Mouse (Mus musculus): Measurements from ENCODE around the gene Rps8.

DNA sequence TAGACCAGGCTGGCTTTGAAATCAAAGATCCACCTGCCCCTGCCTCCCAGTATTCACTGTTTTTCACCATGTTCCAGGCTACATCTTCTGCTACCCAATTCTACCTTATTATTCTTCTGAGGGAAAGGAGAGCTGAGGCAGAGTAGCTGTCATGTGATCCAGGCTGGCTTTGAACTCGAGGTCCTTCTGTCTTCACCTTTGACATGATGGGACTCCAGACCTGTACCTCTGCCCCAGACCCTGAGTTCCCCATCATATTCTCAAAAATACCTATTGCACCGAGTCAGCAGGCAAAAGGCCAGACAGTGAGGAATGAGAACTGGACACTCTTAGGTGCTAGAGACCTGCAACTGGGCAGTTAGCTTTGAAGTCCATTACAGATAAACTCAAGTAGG lies 21.4 kb downstream of the Rps8 start:
- TF ChIP-seq GATA1 (IDR thresholded peaks at IDR 0.05; ENCODE audit: low read length) (no peak), TAL1 (IDR thresholded peaks at IDR 0.05; ENCODE audit: low read length) (no peak)

Measured in erythroblast, embryonic 14.5 days (primary cell).